Mouse (Mus musculus): ENCODE data around the gene Rnf11.

- no peak for TF ChIP-seq CTCF (IDR thresholded peaks at IDR 0.05; ENCODE audit: low read depth)
- TF ChIP-seq EP300 (optimal IDR thresholded peaks at IDR 0.05): no peak
These were observed 65.0 kb downstream of the Rnf11 start for GRCm38 (mm10) chr4:109419563-109419962.

Measured in stomach, postnatal 0 days (tissue).